8 mouse cellular contexts compared by ENCODE assay signal in genomic region chr19:33109941-33110371, GRCm38 (mm10).
A peak's percentile ranks its signal among the peaks of the same experiment; 100 is the strongest.
DNase-seq lines count a peak whose midpoint lies in the region; ATAC-seq lines count a peak whose summit lies in the region.

No protein-coding gene starts in this region.

- no peak overlapping the region for H3K4me2 ChIP-seq in embryonic facial prominence, embryonic 14.5 days (ENCODE audit: low read depth, low read length)

- H3K27me3 ChIP-seq in embryonic facial prominence, embryonic 14.5 days (replicated peaks; ENCODE audit: control insufficient read depth, insufficient read depth, low read length) = no peaks in the 10 kb centered on the region

- H3K36me3 ChIP-seq in embryonic facial prominence, embryonic 14.5 days (ENCODE audit: control insufficient read depth, insufficient read depth, low read length) = no peaks in the 10 kb centered on the region

- no peak overlapping the region for H3K4me3 ChIP-seq in embryonic facial prominence, embryonic 14.5 days (ENCODE audit: low read depth, low read length)

- H3K9me3 ChIP-seq in embryonic facial prominence, embryonic 14.5 days (ENCODE audit: control insufficient read depth, low read length) = no peaks in the 10 kb centered on the region

- H3K27ac ChIP-seq in embryonic facial prominence, embryonic 14.5 days (replicated peaks; ENCODE audit: low read depth, low read length) = peak overlapping the region; percentile 36

- H3K9ac ChIP-seq in embryonic facial prominence, embryonic 14.5 days (ENCODE audit: low read depth, low read length) = no peak overlapping the region

- WGBS in embryonic facial prominence, embryonic 14.5 days = 41% methylated on average over 6 of the region's 6 CpGs

- peak; percentile 43 for DNase-seq in kidney, adult 11 months
- no peak for DNase-seq in kidney, adult 18-20 months
- DNase-seq in embryonic facial prominence, embryonic 14.5 days (ENCODE audit: low spot score) = peak; percentile 56
- DNase-seq in heart, postnatal 4 days = peak; percentile 22
- peak; percentile 43 for DNase-seq in lung, postnatal 14 days
- no peak for DNase-seq in cerebellum, adult 9-11 months
- no peak for DNase-seq in layer of hippocampus, adult 18-20 months (ENCODE audit: low spot score in 2 of 2)
- no peak for DNase-seq in adrenal gland, postnatal 25 days

- peak; percentile 41; the same call in 1 of the 2 replicates for ATAC-seq in embryonic facial prominence, embryonic 14.5 days (ENCODE audit: low read depth)

- peaks cover 13% of the 10 kb centered on the region for H3K4me1 ChIP-seq in embryonic facial prominence, embryonic 14.5 days (ENCODE audit: control insufficient read depth, insufficient read depth, low read length)

Comparison
In these comparisons a context has a peak if more than half of its experiments do, and no peak if none do; other contexts are left out.
1. DNase-seq: peak in kidney, adult 11 months (single experiment), embryonic facial prominence, embryonic 14.5 days (single experiment), heart, postnatal 4 days (single experiment) and lung, postnatal 14 days (single experiment); none in kidney, adult 18-20 months (single experiment), cerebellum, adult 9-11 months (single experiment), layer of hippocampus, adult 18-20 months (0 of 2) and adrenal gland, postnatal 25 days (single experiment).